ENCODE assay signal across 22 mouse cellular contexts in genomic region chr15:8756441-8756840, GRCm38 (mm10). TPM values are rescaled to one million over a fixed set of nuclear protein-coding genes. Genes with fewer than 3 reads are reported as not detected.
DNase-seq lines count a peak whose midpoint lies in the region; ATAC-seq lines count a peak whose summit lies in the region.
"Had no signal": no experiment of that assay in that cellular context is flagged by ENCODE, and none has a peak within 500 bp of the region (broad histone marks: within the 10 kb centered on the region; RNA-seq: fewer than 3 reads in every experiment).

No protein-coding gene starts in this region.

- H3K9me3 ChIP-seq in forebrain, embryonic 12.5 days, result no peaks in the 10 kb centered on the region
- H3K9me3 ChIP-seq in forebrain, embryonic 11.5 days (ENCODE audit: control insufficient read depth, low read length), result no peaks in the 10 kb centered on the region
- no peaks in the 10 kb centered on the region for H3K9me3 ChIP-seq in midbrain, embryonic 12.5 days
- no peaks in the 10 kb centered on the region for H3K9me3 ChIP-seq in midbrain, embryonic 10.5 days (replicated peaks)
- no peaks in the 10 kb centered on the region for H3K9me3 ChIP-seq in forebrain, embryonic 16.5 days (ENCODE audit: control insufficient read depth, low read length)
- H3K9me3 ChIP-seq in midbrain, embryonic 15.5 days, result no peaks in the 10 kb centered on the region
- H3K9me3 ChIP-seq: embryonic facial prominence, embryonic 15.5 days; heart, embryonic 10.5 days; hindbrain, embryonic 13.5 days had no signal

- DNase-seq in forebrain, embryonic 11.5 days (ENCODE audit: low spot score), result no peak
- DNase-seq in midbrain, embryonic 10.5 days (ENCODE audit: low spot score), result no peak
- no peak for DNase-seq in cerebellum, postnatal 14 days
- no peak for DNase-seq in lung, postnatal 10 days
- DNase-seq: adrenal gland, postnatal 14 days; B cell, adult 2 months; cerebellum, adult 2 months; cerebellum, postnatal 10 days; embryo, embryonic 11 days; heart, adult 18-20 months; heart, postnatal 10 days; heart, postnatal 4 days had no signal

- no peak overlapping the region for H3K27ac ChIP-seq in forebrain, embryonic 12.5 days
- H3K27ac ChIP-seq in forebrain, embryonic 11.5 days (ENCODE audit: low read depth, low read length), result no peak overlapping the region
- H3K27ac ChIP-seq in midbrain, embryonic 12.5 days (replicated peaks), result no peak overlapping the region
- H3K27ac ChIP-seq in midbrain, embryonic 10.5 days (replicated peaks), result no peak overlapping the region
- H3K27ac ChIP-seq in forebrain, embryonic 16.5 days (ENCODE audit: low read length), result no peak overlapping the region
- no peak overlapping the region for H3K27ac ChIP-seq in midbrain, embryonic 15.5 days
- H3K27ac ChIP-seq: embryonic facial prominence, embryonic 15.5 days; heart, embryonic 10.5 days; hindbrain, embryonic 13.5 days had no signal

- H3K27me3 ChIP-seq in forebrain, embryonic 12.5 days, result no peaks in the 10 kb centered on the region
- H3K27me3 ChIP-seq in forebrain, embryonic 11.5 days (ENCODE audit: control insufficient read depth, insufficient read depth, low read length), result no peaks in the 10 kb centered on the region
- H3K27me3 ChIP-seq in midbrain, embryonic 12.5 days, result no peaks in the 10 kb centered on the region
- no peaks in the 10 kb centered on the region for H3K27me3 ChIP-seq in midbrain, embryonic 10.5 days (ENCODE audit: low read depth, poor library complexity, severe bottlenecking)
- H3K27me3 ChIP-seq in forebrain, embryonic 16.5 days (replicated peaks; ENCODE audit: control insufficient read depth, insufficient read depth, low read length), result no peaks in the 10 kb centered on the region
- no peaks in the 10 kb centered on the region for H3K27me3 ChIP-seq in midbrain, embryonic 15.5 days (replicated peaks)
- H3K27me3 ChIP-seq: embryonic facial prominence, embryonic 15.5 days; hindbrain, embryonic 13.5 days had no signal

- H3K36me3 ChIP-seq in forebrain, embryonic 12.5 days (replicated peaks), result no peaks in the 10 kb centered on the region
- no peaks in the 10 kb centered on the region for H3K36me3 ChIP-seq in forebrain, embryonic 11.5 days (ENCODE audit: control insufficient read depth, insufficient read depth, low read length)
- H3K36me3 ChIP-seq in midbrain, embryonic 12.5 days, result no peaks in the 10 kb centered on the region
- no peaks in the 10 kb centered on the region for H3K36me3 ChIP-seq in midbrain, embryonic 10.5 days
- no peaks in the 10 kb centered on the region for H3K36me3 ChIP-seq in forebrain, embryonic 16.5 days (ENCODE audit: control insufficient read depth, insufficient read depth)
- no peaks in the 10 kb centered on the region for H3K36me3 ChIP-seq in midbrain, embryonic 15.5 days (replicated peaks)
- H3K36me3 ChIP-seq: embryonic facial prominence, embryonic 15.5 days; heart, embryonic 10.5 days; hindbrain, embryonic 13.5 days had no signal

- ATAC-seq in forebrain, embryonic 12.5 days (ENCODE audit: low FRiP score), result peak; percentile 60; the same call in 1 of the 2 replicates
- ATAC-seq in forebrain, embryonic 11.5 days (replicated peaks; ENCODE audit: low FRiP score), result no peak
- ATAC-seq in midbrain, embryonic 12.5 days (ENCODE audit: low FRiP score, low read depth), result peak; percentile 58; the same call in 1 of the 2 replicates
- peak; percentile 88 for ATAC-seq in forebrain, embryonic 16.5 days
- ATAC-seq in midbrain, embryonic 15.5 days (replicated peaks), result 0 out of 2 replicates have a peak, but pooled peaks have one; percentile 39
- ATAC-seq: CD4-positive, CD25-positive, alpha-beta regulatory T cell, adult 4 months; intestine, embryonic 16.5 days had no signal

- H3K4me3 ChIP-seq in forebrain, embryonic 12.5 days (replicated peaks), result no peak overlapping the region
- H3K4me3 ChIP-seq in forebrain, embryonic 11.5 days (ENCODE audit: low read depth, low read length), result no peak overlapping the region
- no peak overlapping the region for H3K4me3 ChIP-seq in midbrain, embryonic 12.5 days
- H3K4me3 ChIP-seq in midbrain, embryonic 10.5 days, result no peak overlapping the region
- H3K4me3 ChIP-seq in forebrain, embryonic 16.5 days (replicated peaks; ENCODE audit: low read length), result no peak overlapping the region
- no peak overlapping the region for H3K4me3 ChIP-seq in midbrain, embryonic 15.5 days
- H3K4me3 ChIP-seq: embryonic facial prominence, embryonic 15.5 days; erythroblast, embryonic 14.5 days; heart, embryonic 10.5 days; hindbrain, embryonic 13.5 days had no signal

- H3K4me1 ChIP-seq in forebrain, embryonic 12.5 days, result no peaks in the 10 kb centered on the region
- no peaks in the 10 kb centered on the region for H3K4me1 ChIP-seq in forebrain, embryonic 11.5 days (replicated peaks; ENCODE audit: control insufficient read depth, insufficient read depth, low read length)
- no peaks in the 10 kb centered on the region for H3K4me1 ChIP-seq in midbrain, embryonic 12.5 days
- H3K4me1 ChIP-seq in midbrain, embryonic 10.5 days, result 0 out of 2 replicates have a peak, but pooled peaks cover 3% of the 10 kb centered on the region
- H3K4me1 ChIP-seq in forebrain, embryonic 16.5 days (replicated peaks; ENCODE audit: control insufficient read depth, insufficient read depth, low read length), result peaks cover 4% of the 10 kb centered on the region; the same call in 1 of the 2 replicates
- H3K4me1 ChIP-seq in midbrain, embryonic 15.5 days, result no peaks in the 10 kb centered on the region
- H3K4me1 ChIP-seq: embryonic facial prominence, embryonic 15.5 days; hindbrain, embryonic 13.5 days had no signal

- no peak overlapping the region for H3K9ac ChIP-seq in forebrain, embryonic 12.5 days
- no peak overlapping the region for H3K9ac ChIP-seq in forebrain, embryonic 11.5 days (ENCODE audit: low read length)
- no peak overlapping the region for H3K9ac ChIP-seq in midbrain, embryonic 12.5 days (replicated peaks)
- H3K9ac ChIP-seq in forebrain, embryonic 16.5 days (replicated peaks; ENCODE audit: low read depth, low read length), result no peak overlapping the region
- no peak overlapping the region for H3K9ac ChIP-seq in midbrain, embryonic 15.5 days
- H3K9ac ChIP-seq: embryonic facial prominence, embryonic 15.5 days; hindbrain, embryonic 13.5 days had no signal

- no peak overlapping the region for H3K4me2 ChIP-seq in forebrain, embryonic 12.5 days
- no peak overlapping the region for H3K4me2 ChIP-seq in forebrain, embryonic 11.5 days (ENCODE audit: low read depth, low read length, severe bottlenecking)
- H3K4me2 ChIP-seq in midbrain, embryonic 12.5 days (replicated peaks), result no peak overlapping the region
- no peak overlapping the region for H3K4me2 ChIP-seq in forebrain, embryonic 16.5 days (ENCODE audit: low read length)
- no peak overlapping the region for H3K4me2 ChIP-seq in midbrain, embryonic 15.5 days
- H3K4me2 ChIP-seq: embryonic facial prominence, embryonic 15.5 days; hindbrain, embryonic 13.5 days had no signal

- WGBS in forebrain, embryonic 12.5 days, result 62% methylated on average over 6 of the region's 6 CpGs
- 72% methylated on average over 6 of the region's 6 CpGs for WGBS in forebrain, embryonic 11.5 days
- 64% methylated on average over 6 of the region's 6 CpGs for WGBS in midbrain, embryonic 12.5 days
- 85% methylated on average over 6 of the region's 6 CpGs for WGBS in midbrain, embryonic 10.5 days
- 29% methylated on average over 6 of the region's 6 CpGs for WGBS in forebrain, embryonic 16.5 days
- WGBS in midbrain, embryonic 15.5 days, result 45% methylated on average over 6 of the region's 6 CpGs

RNA-seq across cellular contexts. Expression of gene Slc1a3, which starts 45.9 kb away (rescaled TPM):
- polyA plus RNA-seq in forebrain, embryonic 12.5 days (2016; fragmentation: Nextera tagmentation; extraction: Ambion mirVana), result 63.9 and 75.1 TPM in 2 replicates
- 48.7 and 49.3 TPM in 2 replicates for polyA plus RNA-seq in forebrain, embryonic 11.5 days (2014; fragmentation: Nextera tagmentation; extraction: Ambion mirVana)
- 48.4 and 55.7 TPM in 2 replicates for polyA plus RNA-seq in midbrain, embryonic 12.5 days (2016; fragmentation: Nextera tagmentation; extraction: Ambion mirVana)
- polyA plus RNA-seq in midbrain, embryonic 10.5 days (2016; fragmentation: Nextera tagmentation; extraction: Ambion mirVana), result 23.5 and 30.2 TPM in 2 replicates
- polyA plus RNA-seq in forebrain, embryonic 16.5 days (2015; fragmentation: Nextera tagmentation; extraction: Ambion mirVana), result 122 and 145 TPM in 2 replicates
- 100 and 106 TPM in 2 replicates for polyA plus RNA-seq in midbrain, embryonic 15.5 days (2015; fragmentation: Nextera tagmentation; extraction: Ambion mirVana)
- polyA plus RNA-seq: erythroblast, embryonic 14.5 days had no signal
